Comparison of ENCODE assay signal across 9 mouse cellular contexts in the genomic region with DNA sequence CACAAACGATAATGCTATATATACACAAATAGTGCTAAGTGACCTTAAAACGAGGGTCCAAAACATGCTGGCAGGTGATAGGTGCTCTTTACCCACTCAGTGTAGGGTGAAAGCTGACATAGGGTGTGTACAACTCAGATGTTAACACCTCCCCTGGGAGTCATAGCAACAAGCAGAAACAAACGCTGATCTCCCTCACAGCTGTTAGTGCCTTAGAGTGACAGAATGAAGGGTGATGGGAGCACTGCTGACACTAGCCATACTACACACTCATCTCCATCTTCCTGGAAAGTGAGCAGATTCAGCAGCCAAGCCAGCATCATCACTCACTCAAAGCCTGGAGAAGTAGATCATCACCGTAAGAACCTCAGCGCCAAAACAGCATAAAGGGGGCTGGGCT. TPM values are rescaled to one million over a fixed set of nuclear protein-coding genes. Genes with fewer than 3 reads are reported as not detected.
A peak's percentile ranks its signal among the peaks of the same experiment; 100 is the strongest.
DNase-seq lines count a peak whose midpoint lies in the region; ATAC-seq and TF ChIP-seq lines count a peak whose summit lies in the region.
"Had no signal": no experiment of that assay in that cellular context is flagged by ENCODE, and none has a peak within 500 bp of the region (broad histone marks: within the 10 kb centered on the region; RNA-seq: fewer than 3 reads in every experiment).

No protein-coding gene starts in this region.

- DNase-seq in kidney, adult 2 months: no peak
- DNase-seq in CD4-positive helper T cell, adult 2 months (ENCODE audit: low read depth, low spot score): peak; percentile 57
- DNase-seq in CH12.LX (ENCODE audit: extremely low read depth): peak; percentile 24
- DNase-seq in heart, postnatal 0 days (ENCODE audit: low spot score): peak; percentile 83
- DNase-seq in cerebellum, postnatal 25 days: no peak
- no peak for DNase-seq in kidney, postnatal 4 days
- DNase-seq: lung, postnatal 14 days had no signal

- no peak overlapping the region for H3K9ac ChIP-seq in kidney, embryonic 16.5 days (replicated peaks; ENCODE audit: low read length)
- no peak overlapping the region for H3K9ac ChIP-seq in CH12.LX (ENCODE audit: insufficient read depth, low read depth)
- H3K9ac ChIP-seq in heart, postnatal 0 days (replicated peaks; ENCODE audit: low read depth, low read length): no peak overlapping the region

- no peak for TF ChIP-seq CTCF in kidney, adult 2 months (conservative IDR thresholded peaks at IDR 0.05; ENCODE audit: insufficient read depth, insufficient read length, low read depth, low read length)
- no peak for TF ChIP-seq CTCF in CH12.LX (conservative IDR thresholded peaks at IDR 0.05 in 1 of 2, IDR thresholded peaks at IDR 0.05 in 1 of 2; ENCODE audit: low read depth in 2 of 2, low read length in 2 of 2)
- no peak for TF ChIP-seq CTCF in heart, postnatal 0 days (IDR thresholded peaks at IDR 0.05; ENCODE audit: low read depth)

- in situ Hi-C loops in CH12.LX (cut with MboI; ENCODE audit: low pct_ligation_motif_present, low pct_unique_long_range_greater_than_20kb, low sequenced_read_pairs): no loop called here

- no peak for ATAC-seq in kidney, embryonic 16.5 days (ENCODE audit: low FRiP score, low TSS enrichment)
- ATAC-seq in heart, postnatal 0 days (ENCODE audit: insufficient read depth, low read depth): peak; percentile 22
- ATAC-seq: intestine, postnatal 0 days had no signal

- dilution Hi-C loops in CH12.LX (cut with MboI; ENCODE audit: extremely low pct_ligation_motif_present, extremely low pct_unique_long_range_greater_than_20kb, low sequenced_read_pairs): no loop called here

- 66% methylated on average over 5 of the region's 5 CpGs for WGBS in kidney, embryonic 16.5 days
- WGBS in kidney, adult 2 months: 52% methylated on average over 5 of the region's 5 CpGs
- WGBS in heart, postnatal 0 days: 22% methylated on average over 5 of the region's 5 CpGs

- H3K4me1 ChIP-seq in kidney, embryonic 16.5 days (ENCODE audit: insufficient read depth, low read length): peaks cover 29% of the 10 kb centered on the region
- H3K4me1 ChIP-seq in kidney, adult 2 months (ENCODE audit: control insufficient read depth, insufficient read depth, low read length): peaks cover 3% of the 10 kb centered on the region; the same call in 1 of the 2 replicates
- H3K4me1 ChIP-seq in CH12.LX (ENCODE audit: control insufficient read depth in 1 of 2, insufficient read depth in 2 of 2): peaks cover 5 to 35% of the 10 kb centered on the region in 2 experiments
- peaks cover 29% of the 10 kb centered on the region for H3K4me1 ChIP-seq in heart, postnatal 0 days (ENCODE audit: control insufficient read depth, insufficient read depth)

- no peak overlapping the region for H3K27ac ChIP-seq in kidney, embryonic 16.5 days (ENCODE audit: low read length)
- H3K27ac ChIP-seq in kidney, adult 2 months (ENCODE audit: insufficient read depth, low read depth, low read length): no peak overlapping the region
- H3K27ac ChIP-seq in CH12.LX (ENCODE audit: insufficient read depth, low read depth): no peak overlapping the region
- peak overlapping the region; percentile 57 for H3K27ac ChIP-seq in heart, postnatal 0 days (ENCODE audit: low read depth)

- TF ChIP-seq RAD21 in CH12.LX (IDR thresholded peaks at IDR 0.05; ENCODE audit: low read depth, low read length): no peak

- peak overlapping the region; percentile 2; the same call in 1 of the 2 replicates for H3K4me2 ChIP-seq in kidney, embryonic 16.5 days (replicated peaks; ENCODE audit: low read depth, low read length)
- H3K4me2 ChIP-seq in CH12.LX (ENCODE audit: insufficient read depth, low read depth, poor library complexity, severe bottlenecking): peak overlapping the region; percentile 75
- H3K4me2 ChIP-seq in heart, postnatal 0 days (ENCODE audit: low read depth, low read length): peak overlapping the region; percentile 95

- no peaks in the 10 kb centered on the region for H3K9me3 ChIP-seq in kidney, embryonic 16.5 days (ENCODE audit: low read length)
- no peaks in the 10 kb centered on the region for H3K9me3 ChIP-seq in CH12.LX (replicated peaks; ENCODE audit: low read length)
- H3K9me3 ChIP-seq in heart, postnatal 0 days (replicated peaks; ENCODE audit: control insufficient read depth, low read length): no peaks in the 10 kb centered on the region

- no peak for TF ChIP-seq EP300 in CH12.LX (IDR thresholded peaks at IDR 0.05; ENCODE audit: low read length)
- peak; percentile 57; the same call in 1 of the 2 replicates for TF ChIP-seq EP300 in heart, postnatal 0 days (IDR thresholded peaks at IDR 0.05; ENCODE audit: low read depth)

- no peaks in the 10 kb centered on the region for H3K27me3 ChIP-seq in kidney, embryonic 16.5 days (ENCODE audit: insufficient read depth, low read length)
- no peaks in the 10 kb centered on the region for H3K27me3 ChIP-seq in kidney, adult 2 months (replicated peaks; ENCODE audit: control insufficient read depth, insufficient read depth, low read length)
- H3K27me3 ChIP-seq in CH12.LX (replicated peaks): no peaks in the 10 kb centered on the region
- H3K27me3 ChIP-seq in heart, postnatal 0 days (ENCODE audit: control insufficient read depth, insufficient read depth, low read length): no peaks in the 10 kb centered on the region

- H3K79me2 ChIP-seq in CH12.LX (replicated peaks; ENCODE audit: control insufficient read depth, extremely low read depth, insufficient read depth, poor library complexity, severe bottlenecking): peaks cover 61% of the 10 kb centered on the region

- H3K36me3 ChIP-seq in kidney, embryonic 16.5 days (ENCODE audit: insufficient read depth, low read length): no peaks in the 10 kb centered on the region
- H3K36me3 ChIP-seq in kidney, adult 2 months (ENCODE audit: control insufficient read depth, insufficient read depth, low read length): no peaks in the 10 kb centered on the region
- H3K36me3 ChIP-seq in CH12.LX (replicated peaks in 1 of 2; ENCODE audit: control insufficient read depth in 1 of 2, insufficient read depth in 1 of 2, low read length in 1 of 2): peaks cover 0 to 17% of the 10 kb centered on the region in 2 experiments
- no peaks in the 10 kb centered on the region for H3K36me3 ChIP-seq in heart, postnatal 0 days (replicated peaks; ENCODE audit: control insufficient read depth, insufficient read depth, low read length)

- no peak overlapping the region for H3K4me3 ChIP-seq in kidney, embryonic 16.5 days (ENCODE audit: low read length)
- no peak overlapping the region for H3K4me3 ChIP-seq in kidney, adult 2 months (ENCODE audit: insufficient read depth, low read depth, low read length)
- H3K4me3 ChIP-seq in CH12.LX (replicated peaks in 1 of 3; ENCODE audit: low read depth in 2 of 3, low read length in 2 of 3, poor library complexity in 1 of 3): peak overlapping the region in 1 of 3 experiments; percentile 13
- H3K4me3 ChIP-seq in heart, postnatal 0 days (ENCODE audit: low read depth, low read length): no peak overlapping the region

- TF ChIP-seq POLR2A in kidney, adult 2 months (IDR thresholded peaks at IDR 0.05; ENCODE audit: low read depth, low read length): no peak
- TF ChIP-seq POLR2A in CH12.LX (IDR thresholded peaks at IDR 0.05; ENCODE audit: low read depth, low read length): no peak

TF ChIP-seq in CH12.LX, 34 proteins besides CTCF, POLR2A, EP300 and RAD21:
- TF ChIP-seq NRF1 (IDR thresholded peaks at IDR 0.05; ENCODE audit: low read depth, low read length) (no peak), SIN3A (IDR thresholded peaks at IDR 0.05; ENCODE audit: low read length) (peak; percentile 82)
TF ChIP-seq in CH12.LX: peak in this region for 1.

RNA-seq across cellular contexts. Expression of a gene that starts 2.9 kb away (rescaled TPM):
- 16.2 and 17.4 TPM in 2 replicates for polyA plus RNA-seq in kidney, embryonic 16.5 days (2015; fragmentation: Nextera tagmentation; extraction: Ambion mirVana)
- 12.2 and 15.5 TPM in 2 replicates for polyA plus RNA-seq in kidney, adult 2 months (2012; rRNA removed)
- 12.6 and 17.0 TPM in 2 replicates for total RNA-seq in CH12.LX (2012; rRNA removed)
- total RNA-seq in CH12.LX (2014; rRNA removed): 33.7 and 39.2 TPM in 2 replicates
- polyA plus RNA-seq in CH12.LX (2012; ENCODE audit: insufficient read length, low read depth): 17.3 and 23.8 TPM in 2 replicates
- total RNA-seq in heart, postnatal 0 days (2014; rRNA removed; ENCODE audit: low replicate concordance): 35.0 and 35.6 TPM in 2 replicates
- polyA plus RNA-seq in heart, postnatal 0 days (2015; fragmentation: Nextera tagmentation; extraction: Ambion mirVana): 22.7 and 23.8 TPM in 2 replicates

RNA-seq across cellular contexts. Expression of a gene that starts 11.5 kb away (rescaled TPM):
- 28.4 and 29.1 TPM in 2 replicates for polyA plus RNA-seq in kidney, embryonic 16.5 days (2015; fragmentation: Nextera tagmentation; extraction: Ambion mirVana)
- polyA plus RNA-seq in kidney, adult 2 months (2012; rRNA removed): 35.8 and 37.6 TPM in 2 replicates
- total RNA-seq in CH12.LX (2012; rRNA removed) (1.8 and 3.3 TPM in 2 replicates), CH12.LX (2014; rRNA removed) (2.6 and 3.5 TPM in 2 replicates)
- polyA plus RNA-seq in CH12.LX (2012; ENCODE audit: insufficient read length, low read depth): 3.3 and 4.2 TPM in 2 replicates
- total RNA-seq in heart, postnatal 0 days (2014; rRNA removed; ENCODE audit: low replicate concordance): 39.7 and 50.3 TPM in 2 replicates
- polyA plus RNA-seq in heart, postnatal 0 days (2015; fragmentation: Nextera tagmentation; extraction: Ambion mirVana): 42.1 and 44.0 TPM in 2 replicates

RNA-seq across cellular contexts. Expression of a gene that starts 21.0 kb away (rescaled TPM):
- 5.6 and 5.8 TPM in 2 replicates for polyA plus RNA-seq in kidney, embryonic 16.5 days (2015; fragmentation: Nextera tagmentation; extraction: Ambion mirVana)
- 10.9 and 13.8 TPM in 2 replicates for polyA plus RNA-seq in kidney, adult 2 months (2012; rRNA removed)
- 9.2 and 10.3 TPM in 2 replicates for total RNA-seq in CH12.LX (2012; rRNA removed)
- total RNA-seq in CH12.LX (2014; rRNA removed): 15.4 and 19.4 TPM in 2 replicates
- polyA plus RNA-seq in CH12.LX (2012; ENCODE audit: insufficient read length, low read depth): 16.9 and 17.2 TPM in 2 replicates
- 2.0 and 3.7 TPM in 2 replicates for total RNA-seq in heart, postnatal 0 days (2014; rRNA removed; ENCODE audit: low replicate concordance)
- 3.5 and 5.3 TPM in 2 replicates for polyA plus RNA-seq in heart, postnatal 0 days (2015; fragmentation: Nextera tagmentation; extraction: Ambion mirVana)

Comparison
In these comparisons a context has a peak if more than half of its experiments do, and no peak if none do; other contexts are left out.
1. H3K4me2 ChIP-seq: peak in every context shown above with its lines; median percentile 95 in heart, postnatal 0 days; 75 in CH12.LX; 2 in kidney, embryonic 16.5 days.
2. DNase-seq: peak in CD4-positive helper T cell, adult 2 months (single experiment), CH12.LX (single experiment) and heart, postnatal 0 days (single experiment); none in kidney, adult 2 months (single experiment), cerebellum, postnatal 25 days (0 of 2) and kidney, postnatal 4 days (0 of 2).